Mouse (Mus musculus): ENCODE measurements at regions not wholly inside any gene's neighbourhood (a gene's known extent, or its start where the extent isn't known, plus 50 kb on each side); places are given as distances from the start of the nearest gene placed in this dataset.
A peak's percentile ranks its signal among the peaks of the same experiment; 100 is the strongest.

DNA sequence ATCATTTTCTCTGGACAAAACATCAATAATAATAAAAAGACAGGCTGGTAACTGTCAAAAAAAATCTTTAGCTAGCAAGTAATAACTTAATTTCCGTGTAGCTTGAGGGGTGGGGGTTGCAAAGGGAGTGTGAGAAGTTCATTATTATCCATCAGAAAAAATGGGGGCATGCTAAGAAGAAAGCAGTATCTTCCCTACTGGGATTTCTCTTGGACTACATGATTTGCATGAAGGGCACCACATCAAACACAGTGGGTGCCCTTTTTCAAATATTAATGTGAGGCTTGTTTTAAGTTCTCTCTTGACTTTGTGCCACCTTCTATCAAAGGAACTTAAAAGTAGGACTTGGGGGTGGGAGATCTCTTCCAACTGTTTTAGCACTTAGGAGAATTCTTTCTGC, 783.4 kb upstream of the Manea start:
- no peak for DNase-seq

DNA sequence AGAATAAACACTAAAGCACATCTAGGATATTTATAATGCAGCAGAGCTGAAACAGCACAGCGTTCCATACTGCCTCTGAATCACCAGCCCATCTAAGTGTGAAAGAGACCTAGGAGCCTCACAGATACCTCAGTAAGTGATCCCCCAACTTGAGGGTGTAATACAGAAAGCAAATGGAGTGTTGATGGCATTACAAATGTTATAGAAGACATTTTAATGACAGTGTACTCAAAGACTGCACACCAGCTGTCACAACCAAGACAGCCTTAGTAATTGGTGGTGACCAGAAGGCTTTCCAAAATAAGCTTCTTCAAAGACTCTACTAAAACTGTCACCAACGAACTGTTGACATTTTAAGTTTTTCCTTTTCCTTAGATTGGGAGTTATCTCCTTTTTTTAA, 771.3 kb upstream of the Manea start:
- no peak for DNase-seq

DNA sequence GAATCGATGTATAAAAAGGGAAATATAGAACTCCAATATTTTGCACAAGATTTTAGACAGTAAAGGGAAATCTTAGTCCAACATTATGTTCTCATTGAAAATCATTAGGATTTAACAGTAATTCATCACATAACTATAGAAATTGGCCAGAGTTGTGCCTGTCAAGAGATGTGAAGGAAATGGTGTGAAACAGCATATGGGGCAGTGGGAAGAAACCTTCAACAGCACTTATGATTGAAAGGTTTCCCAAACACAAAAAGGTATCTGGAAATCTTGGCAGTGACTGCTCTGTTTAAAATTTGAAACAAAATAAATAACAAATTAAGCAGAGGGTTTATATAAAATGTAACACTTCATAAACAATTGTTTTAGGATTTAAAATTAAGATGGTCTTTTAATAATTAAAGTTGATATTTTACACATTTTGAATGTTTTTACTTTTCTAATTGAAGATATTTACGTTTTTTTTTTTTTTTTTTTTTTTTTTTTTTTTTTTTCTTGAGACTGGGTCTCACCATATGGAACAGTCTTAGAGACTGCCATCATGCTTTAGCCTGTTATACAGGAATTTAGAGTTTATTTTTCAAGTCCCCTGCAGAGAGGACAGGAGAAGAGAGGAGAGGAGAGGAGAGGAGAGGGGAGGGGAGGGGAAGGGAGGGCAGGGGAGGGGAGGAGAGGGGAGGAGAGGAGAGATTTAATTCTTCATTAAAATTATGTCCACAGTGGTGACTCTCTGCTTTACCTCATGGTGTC, 770.6 kb upstream of the Manea start:
- DNase-seq: no peak

DNA sequence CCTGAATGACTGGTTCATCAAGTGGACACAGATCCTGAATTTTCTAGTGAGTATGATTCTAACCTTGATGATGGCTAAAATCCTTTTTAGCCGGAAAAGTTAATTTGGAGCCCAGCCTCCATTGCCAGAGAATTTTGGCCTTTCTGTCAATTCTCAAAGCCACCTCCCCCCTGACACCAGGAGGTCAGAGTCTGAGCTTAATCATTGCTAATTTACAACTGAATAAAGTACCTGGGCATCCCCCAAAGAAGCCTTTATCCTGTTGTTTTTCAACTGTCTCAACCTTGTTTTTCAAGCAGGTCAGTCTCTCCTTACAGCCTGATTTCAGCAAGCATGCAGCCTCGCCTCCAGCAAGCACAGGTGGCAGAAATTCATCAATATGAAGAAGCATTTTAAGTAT, 758.7 kb upstream of the Manea start:
- DNase-seq: no peak

DNA sequence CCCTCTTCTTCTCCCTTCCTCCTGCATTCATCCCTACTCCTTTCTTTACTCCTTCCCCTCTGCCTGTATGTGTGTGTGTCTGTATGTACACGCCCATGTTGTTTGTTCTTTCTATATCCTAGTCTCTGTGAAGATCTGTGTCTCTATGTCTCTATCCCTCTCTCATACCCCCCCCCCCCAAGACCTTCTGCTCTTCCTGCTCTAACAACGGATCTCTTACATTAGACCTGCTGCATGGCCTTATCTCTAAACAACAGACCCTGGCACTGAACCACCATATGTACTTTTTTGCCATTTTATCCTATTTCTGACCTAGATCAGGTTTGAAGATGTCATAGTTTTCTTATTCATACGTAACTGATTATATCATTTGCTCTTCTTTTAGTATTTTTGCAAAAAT, 749.6 kb upstream of the Manea start:
- DNase-seq: no peak

DNA sequence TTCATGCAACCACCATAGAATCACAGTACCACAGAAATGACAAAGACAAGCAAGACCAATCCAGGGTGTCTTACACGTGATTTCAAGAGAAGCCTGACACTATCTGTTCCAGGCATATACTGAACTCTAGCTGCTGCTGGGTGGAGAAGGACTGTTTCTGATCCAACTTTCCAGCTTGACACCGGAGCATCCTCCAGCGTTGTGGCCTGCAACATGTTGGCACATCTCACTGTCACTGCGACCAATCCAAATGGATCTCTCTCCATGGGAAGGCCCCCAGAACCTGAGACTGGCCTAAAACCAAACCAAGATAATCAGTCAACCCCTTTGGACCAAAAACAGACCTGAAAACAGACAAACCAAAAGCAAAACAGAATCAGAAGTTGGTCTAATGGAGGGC, 703.3 kb upstream of the Manea start:
- peak; percentile 5 to 9 for DNase-seq

DNA sequence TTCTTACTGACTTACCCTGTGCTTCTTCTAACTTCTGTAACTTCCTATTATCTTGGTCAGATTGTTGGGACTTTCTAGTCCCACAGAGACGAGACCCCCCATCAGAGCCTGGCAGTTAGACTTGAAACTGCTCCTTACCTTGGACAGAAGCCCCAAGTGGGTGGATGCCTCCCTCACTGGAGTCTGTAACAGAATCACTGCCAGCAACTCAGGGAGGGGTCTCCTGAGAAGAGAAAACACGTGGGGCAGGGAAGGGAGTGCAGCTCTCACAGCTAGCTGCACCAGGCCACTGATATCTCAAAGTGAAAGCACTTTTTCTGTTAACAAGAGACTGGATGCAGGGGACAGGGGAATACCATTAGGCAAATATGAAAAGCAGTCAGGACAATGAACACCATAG, 702.5 kb upstream of the Manea start:
- no peak for DNase-seq
